Mouse (Mus musculus): ENCODE results near the gene Dock1. TPM values are rescaled to one million over a fixed set of nuclear protein-coding genes. Genes with fewer than 3 reads are reported as not detected.

Gene Dock1
- polyA plus RNA-seq, 1 experiment = 19.6 TPM

DNA sequence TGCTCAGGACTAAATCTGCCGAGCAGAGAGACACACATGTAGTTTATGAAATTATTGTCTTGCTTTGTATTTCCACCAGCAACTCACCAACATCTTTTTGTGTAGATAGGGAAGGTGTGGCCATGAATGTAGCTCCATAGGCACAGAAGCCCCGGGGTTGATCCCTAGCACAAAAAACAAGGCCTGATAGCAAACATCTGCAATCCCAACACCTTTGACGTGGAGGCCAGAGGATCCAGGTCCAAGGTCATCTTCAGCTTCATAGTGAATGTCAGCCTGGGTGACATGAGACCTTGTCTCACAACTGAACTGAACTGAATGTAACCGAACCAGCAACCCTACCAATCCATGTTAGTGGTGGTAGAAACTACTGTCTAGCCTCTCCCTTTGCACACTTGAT lies 116.7 kb downstream of the Dock1 start:
- 80% methylated on average over 4 of the region's 4 CpGs for WGBS
- TF ChIP-seq CTCF (conservative IDR thresholded peaks at IDR 0.05; ENCODE audit: insufficient read depth, insufficient read length, low read depth, low read length) (no peak), POLR2A (IDR thresholded peaks at IDR 0.05; ENCODE audit: low read depth, low read length) (no peak)
- Histone ChIP-seq H3K27me3 (replicated peaks; ENCODE audit: control insufficient read depth, insufficient read depth, low read length) (no peaks in the 10 kb centered on the region), H3K4me3 (ENCODE audit: insufficient read depth, low read depth, low read length) (no peak overlapping the region), H3K4me1 (ENCODE audit: control insufficient read depth, insufficient read depth, low read length) (no peaks in the 10 kb centered on the region), H3K27ac (ENCODE audit: insufficient read depth, low read depth, low read length) (no peak overlapping the region), H3K36me3 (ENCODE audit: control insufficient read depth, insufficient read depth, low read length) (no peaks in the 10 kb centered on the region; the same call in 1 of the 2 replicates)
- DNase-seq = no peak

DNA sequence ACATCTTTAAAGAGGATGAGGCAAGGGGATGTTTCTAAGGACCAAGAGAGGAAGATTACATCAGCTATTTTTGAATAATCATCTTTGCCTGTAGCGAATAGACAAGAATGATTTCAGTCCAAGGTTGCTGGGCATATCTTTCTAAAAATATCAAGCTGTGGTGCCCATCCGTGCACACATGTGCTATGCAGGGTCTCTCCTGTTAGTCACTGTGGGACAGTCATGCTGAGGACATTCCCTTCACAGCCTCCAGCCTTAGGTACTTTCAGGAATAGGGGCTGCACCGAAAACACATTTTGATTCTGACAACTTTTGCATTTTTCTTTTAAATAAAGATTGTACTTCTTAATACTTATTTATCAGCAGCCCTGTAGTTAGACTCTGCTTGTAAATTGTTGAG lies 124.4 kb downstream of the Dock1 start:
- H3K36me3 ChIP-seq (ENCODE audit: control insufficient read depth, insufficient read depth, low read length) = no peaks in the 10 kb centered on the region; the same call in 1 of the 2 replicates
- no peak overlapping the region for H3K27ac ChIP-seq (ENCODE audit: insufficient read depth, low read depth, low read length)
- DNase-seq = no peak
- whole genome bisulfite sequencing = 95% methylated on average over 3 of the region's 3 CpGs
- H3K27me3 ChIP-seq (replicated peaks; ENCODE audit: control insufficient read depth, insufficient read depth, low read length) = no peaks in the 10 kb centered on the region
- no peak overlapping the region for H3K4me3 ChIP-seq (ENCODE audit: insufficient read depth, low read depth, low read length)
- TF ChIP-seq POLR2A (IDR thresholded peaks at IDR 0.05; ENCODE audit: low read depth, low read length) (no peak), CTCF (conservative IDR thresholded peaks at IDR 0.05; ENCODE audit: insufficient read depth, insufficient read length, low read depth, low read length) (no peak)
- H3K4me1 ChIP-seq (ENCODE audit: control insufficient read depth, insufficient read depth, low read length) = no peaks in the 10 kb centered on the region

DNA sequence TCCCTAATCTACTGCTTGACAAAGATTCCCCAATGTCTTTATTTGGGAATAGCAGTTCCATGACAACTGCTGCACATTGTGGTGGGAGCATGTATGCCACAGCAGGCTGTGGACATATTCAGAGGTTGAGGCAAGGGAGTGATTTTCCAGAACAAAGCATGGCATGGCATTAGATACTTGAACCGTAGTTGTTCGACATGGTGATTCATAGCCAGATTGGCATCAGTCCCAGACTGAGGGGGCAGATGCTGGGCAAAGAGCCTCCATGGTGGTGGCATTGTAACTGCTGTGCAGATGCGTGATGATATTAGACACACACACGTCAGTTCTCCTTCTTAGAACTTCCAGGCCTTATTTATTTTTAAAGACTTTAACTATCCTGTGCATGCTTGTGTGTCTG lies 129.6 kb downstream of the Dock1 start:
- Histone ChIP-seq H3K4me1 (ENCODE audit: control insufficient read depth, insufficient read depth, low read length) (no peaks in the 10 kb centered on the region), H3K27ac (ENCODE audit: insufficient read depth, low read depth, low read length) (no peak overlapping the region), H3K36me3 (ENCODE audit: control insufficient read depth, insufficient read depth, low read length) (no peaks in the 10 kb centered on the region; the same call in 1 of the 2 replicates), H3K27me3 (replicated peaks; ENCODE audit: control insufficient read depth, insufficient read depth, low read length) (no peaks in the 10 kb centered on the region), H3K4me3 (ENCODE audit: insufficient read depth, low read depth, low read length) (no peak overlapping the region)
- no peak for TF ChIP-seq CTCF (conservative IDR thresholded peaks at IDR 0.05; ENCODE audit: insufficient read depth, insufficient read length, low read depth, low read length)
- TF ChIP-seq POLR2A (IDR thresholded peaks at IDR 0.05; ENCODE audit: low read depth, low read length) = no peak
- no peak for DNase-seq
- 45% methylated on average over 4 of the region's 4 CpGs for WGBS

DNA sequence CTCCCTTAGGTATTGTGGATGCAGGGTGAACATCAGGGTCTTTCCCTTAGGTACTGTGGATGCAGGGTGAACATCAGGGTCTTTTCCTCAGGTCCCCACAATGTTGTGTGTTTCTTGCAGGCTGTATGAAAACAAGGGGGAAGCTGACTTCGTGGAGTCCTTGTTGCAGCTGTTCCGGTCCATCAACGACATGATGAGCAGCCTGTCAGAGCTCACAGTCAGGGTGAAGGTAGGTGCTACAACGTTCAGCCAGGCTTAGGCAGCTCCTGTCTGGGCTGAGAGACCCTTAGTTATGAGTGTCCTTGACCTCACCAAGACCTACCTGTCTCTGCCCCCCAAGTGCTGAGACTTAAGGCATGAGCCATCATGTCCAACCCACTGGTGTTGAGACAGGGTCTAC lies 134.0 kb downstream of the Dock1 start:
- H3K36me3 ChIP-seq (ENCODE audit: control insufficient read depth, insufficient read depth, low read length) = no peaks in the 10 kb centered on the region; the same call in 1 of the 2 replicates
- no peak overlapping the region for H3K27ac ChIP-seq (ENCODE audit: insufficient read depth, low read depth, low read length)
- no peak overlapping the region for H3K4me3 ChIP-seq (ENCODE audit: insufficient read depth, low read depth, low read length)
- no peak for DNase-seq
- TF ChIP-seq POLR2A (IDR thresholded peaks at IDR 0.05; ENCODE audit: low read depth, low read length) (no peak), CTCF (conservative IDR thresholded peaks at IDR 0.05; ENCODE audit: insufficient read depth, insufficient read length, low read depth, low read length) (no peak)
- no peaks in the 10 kb centered on the region for H3K27me3 ChIP-seq (replicated peaks; ENCODE audit: control insufficient read depth, insufficient read depth, low read length)
- WGBS = 58% methylated on average over 4 of the region's 4 CpGs
- H3K4me1 ChIP-seq (ENCODE audit: control insufficient read depth, insufficient read depth, low read length) = peaks cover 5% of the 10 kb centered on the region

DNA sequence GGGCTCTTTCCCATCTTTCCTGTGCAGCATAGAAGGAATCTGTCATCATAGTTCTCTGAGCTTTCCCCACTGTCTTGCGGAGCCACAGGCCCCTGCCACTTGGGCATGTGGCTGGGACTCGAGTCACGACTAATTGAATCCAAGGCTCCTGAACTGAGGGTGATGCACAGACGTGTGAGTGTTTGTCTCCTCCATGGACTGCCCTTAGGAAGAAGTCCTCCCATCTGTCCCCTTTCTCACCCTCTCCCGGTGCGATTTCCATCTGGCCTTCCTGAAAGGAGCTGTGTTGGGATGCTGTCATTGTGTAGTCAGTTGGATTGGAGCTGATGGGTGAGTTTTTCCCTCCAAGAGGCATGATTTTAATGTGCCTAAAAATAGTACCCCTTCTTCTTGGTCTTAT lies 136.3 kb downstream of the Dock1 start:
- peaks cover 13% of the 10 kb centered on the region for H3K4me1 ChIP-seq (ENCODE audit: control insufficient read depth, insufficient read depth, low read length)
- no peaks in the 10 kb centered on the region for H3K27me3 ChIP-seq (replicated peaks; ENCODE audit: control insufficient read depth, insufficient read depth, low read length)
- no peak overlapping the region for H3K4me3 ChIP-seq (ENCODE audit: insufficient read depth, low read depth, low read length)
- DNase-seq = no peak
- H3K27ac ChIP-seq (ENCODE audit: insufficient read depth, low read depth, low read length) = no peak overlapping the region
- TF ChIP-seq POLR2A (IDR thresholded peaks at IDR 0.05; ENCODE audit: low read depth, low read length) (no peak), CTCF (conservative IDR thresholded peaks at IDR 0.05; ENCODE audit: insufficient read depth, insufficient read length, low read depth, low read length) (no peak)
- 85% methylated on average over 6 of the region's 6 CpGs for WGBS
- no peaks in the 10 kb centered on the region; the same call in 1 of the 2 replicates for H3K36me3 ChIP-seq (ENCODE audit: control insufficient read depth, insufficient read depth, low read length)

DNA sequence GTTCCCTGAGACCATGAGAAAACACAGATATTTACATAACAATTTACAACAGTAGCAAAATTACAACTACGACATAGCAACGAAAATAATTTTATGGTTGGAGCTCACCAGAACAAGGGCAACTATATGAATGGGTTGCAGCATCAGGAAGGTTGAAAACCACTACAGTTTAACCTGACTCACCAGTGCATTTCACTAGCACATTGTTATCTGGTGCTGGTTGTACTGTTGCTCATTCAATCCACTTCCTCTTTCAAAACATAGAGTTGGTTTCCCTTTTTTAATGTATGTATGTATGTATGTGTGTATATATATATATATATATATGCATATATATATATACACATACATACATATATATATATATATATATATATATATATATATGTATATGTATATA lies 138.0 kb downstream of the Dock1 start:
- no peak overlapping the region for H3K27ac ChIP-seq (ENCODE audit: insufficient read depth, low read depth, low read length)
- H3K36me3 ChIP-seq (ENCODE audit: control insufficient read depth, insufficient read depth, low read length) = no peaks in the 10 kb centered on the region; the same call in 1 of the 2 replicates
- DNase-seq = no peak
- peaks cover 13% of the 10 kb centered on the region for H3K4me1 ChIP-seq (ENCODE audit: control insufficient read depth, insufficient read depth, low read length)
- WGBS = 92% methylated on average over 2 of the region's 2 CpGs
- TF ChIP-seq CTCF (conservative IDR thresholded peaks at IDR 0.05; ENCODE audit: insufficient read depth, insufficient read length, low read depth, low read length) (no peak), POLR2A (IDR thresholded peaks at IDR 0.05; ENCODE audit: low read depth, low read length) (no peak)
- no peaks in the 10 kb centered on the region for H3K27me3 ChIP-seq (replicated peaks; ENCODE audit: control insufficient read depth, insufficient read depth, low read length)
- no peak overlapping the region for H3K4me3 ChIP-seq (ENCODE audit: insufficient read depth, low read depth, low read length)

DNA sequence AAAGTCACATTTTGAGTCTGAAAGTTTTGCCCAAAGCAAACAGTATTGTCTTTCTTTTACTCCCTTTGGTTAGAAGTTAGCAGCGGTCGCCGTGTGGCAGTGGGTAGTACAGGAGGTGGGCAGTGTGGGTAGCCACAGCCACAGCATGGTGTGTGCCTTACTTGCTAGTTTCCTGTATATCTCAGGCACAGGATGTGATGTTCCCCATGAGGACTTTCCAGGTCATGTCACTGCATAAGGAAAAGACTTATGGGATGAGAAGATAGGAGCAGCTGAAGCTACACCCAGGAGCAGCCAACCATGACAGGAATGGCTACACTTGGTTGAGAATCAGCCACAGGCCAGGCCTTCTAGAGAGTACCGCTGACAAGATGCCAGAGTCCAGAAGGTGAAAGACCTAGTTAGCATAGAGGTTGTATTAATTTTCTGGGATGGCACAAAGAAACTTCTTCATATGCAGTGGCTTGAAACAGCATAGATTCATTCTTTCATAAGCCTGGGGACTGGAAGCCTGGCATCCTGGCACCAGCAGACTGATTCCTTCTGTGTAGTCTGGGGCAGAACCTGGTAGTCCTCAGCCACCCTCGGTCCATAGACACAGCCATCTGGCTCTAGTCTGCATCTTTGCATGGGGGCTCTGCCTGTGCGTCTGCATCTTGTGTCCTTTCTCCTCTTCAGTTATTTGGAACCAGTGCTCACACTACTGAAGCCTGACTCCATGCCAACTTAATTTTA lies 139.0 kb downstream of the Dock1 start:
- Histone ChIP-seq H3K36me3 (ENCODE audit: control insufficient read depth, insufficient read depth, low read length) (no peaks in the 10 kb centered on the region; the same call in 1 of the 2 replicates), H3K4me1 (ENCODE audit: control insufficient read depth, insufficient read depth, low read length) (peaks cover 13% of the 10 kb centered on the region), H3K4me3 (ENCODE audit: insufficient read depth, low read depth, low read length) (no peak overlapping the region), H3K27ac (ENCODE audit: insufficient read depth, low read depth, low read length) (no peak overlapping the region), H3K27me3 (replicated peaks; ENCODE audit: control insufficient read depth, insufficient read depth, low read length) (no peaks in the 10 kb centered on the region)
- peak; percentile 91 for DNase-seq
- TF ChIP-seq CTCF (conservative IDR thresholded peaks at IDR 0.05; ENCODE audit: insufficient read depth, insufficient read length, low read depth, low read length) (no peak), POLR2A (IDR thresholded peaks at IDR 0.05; ENCODE audit: low read depth, low read length) (no peak)
- WGBS = 54% methylated on average over 6 of the region's 6 CpGs
